Mouse (Mus musculus): ENCODE results near the gene Eps15l1. TPM values are rescaled to one million over a fixed set of nuclear protein-coding genes. Genes with fewer than 3 reads are reported as not detected.

The Eps15l1 gene
- total and polyA plus RNA-seq, 2 experiments from 2014 or later, result 45.5 to 66.0 TPM

- no peaks in the 10 kb centered on the region for H3K36me3 ChIP-seq (ENCODE audit: insufficient read depth, low read length)
- H3K4me3 ChIP-seq (ENCODE audit: low read length), result no peak overlapping the region
- H3K4me2 ChIP-seq (ENCODE audit: low read depth, low read length), result no peak overlapping the region
- H3K9ac ChIP-seq (replicated peaks; ENCODE audit: low read length), result no peak overlapping the region
- DNase-seq (ENCODE audit: low spot score) (no peak), ATAC-seq (no peak)
- TF ChIP-seq CTCF (IDR thresholded peaks at IDR 0.05; ENCODE audit: low read depth), result no peak
- no peaks in the 10 kb centered on the region for H3K27me3 ChIP-seq (ENCODE audit: insufficient read depth, low read length)
- peaks cover 14% of the 10 kb centered on the region for H3K4me1 ChIP-seq (ENCODE audit: insufficient read depth, low read length)
- WGBS, result 97% methylated on average over 4 of the region's 4 CpGs
- no peak overlapping the region for H3K27ac ChIP-seq
- H3K9me3 ChIP-seq (ENCODE audit: low read length), result no peaks in the 10 kb centered on the region
Observed at GRCm38 (mm10) chr8:72418073-72418472, 3.2 kb downstream of the Eps15l1 start.

- no peaks in the 10 kb centered on the region for H3K9me3 ChIP-seq (ENCODE audit: low read length)
- DNase-seq (ENCODE audit: low spot score) (no peak), ATAC-seq (no peak)
- no peak overlapping the region for H3K4me2 ChIP-seq (ENCODE audit: low read depth, low read length)
- 58% methylated on average over 2 of the region's 2 CpGs for WGBS
- H3K27me3 ChIP-seq (ENCODE audit: insufficient read depth, low read length), result no peaks in the 10 kb centered on the region
- H3K4me1 ChIP-seq (ENCODE audit: insufficient read depth, low read length), result peaks cover 14% of the 10 kb centered on the region
- no peak overlapping the region for H3K4me3 ChIP-seq (ENCODE audit: low read length)
- no peaks in the 10 kb centered on the region for H3K36me3 ChIP-seq (ENCODE audit: insufficient read depth, low read length)
- no peak overlapping the region for H3K9ac ChIP-seq (replicated peaks; ENCODE audit: low read length)
- no peak for TF ChIP-seq CTCF (IDR thresholded peaks at IDR 0.05; ENCODE audit: low read depth)
- H3K27ac ChIP-seq, result no peak overlapping the region
Observed at GRCm38 (mm10) chr8:72415252-72415651, 6.0 kb downstream of the Eps15l1 start.

- no peak for TF ChIP-seq CTCF (IDR thresholded peaks at IDR 0.05; ENCODE audit: low read depth)
Observed at GRCm38 (mm10) chr8:72413839-72414238, 7.4 kb downstream of the Eps15l1 start.

GRCm38 (mm10) chr8:72409443-72409842 is 11.8 kb downstream of the Eps15l1 start:
- ATAC-seq, result 0 out of 2 replicates have a peak, but pooled peaks have one; percentile 22
- 45% methylated on average over 3 of the region's 3 CpGs for WGBS
- DNase-seq (ENCODE audit: low spot score), result no peak

More at GRCm38 (mm10) chr8:72413839-72414238, 7.4 kb downstream of the Eps15l1 start:
- ATAC-seq (no peak), DNase-seq (ENCODE audit: low spot score) (no peak)
- H3K4me3 ChIP-seq (ENCODE audit: low read length), result no peak overlapping the region
- H3K9me3 ChIP-seq (ENCODE audit: low read length), result no peaks in the 10 kb centered on the region
- no peaks in the 10 kb centered on the region for H3K36me3 ChIP-seq (ENCODE audit: insufficient read depth, low read length)
- no peak overlapping the region for H3K27ac ChIP-seq
- peaks cover under 1% of the 10 kb centered on the region; the same call in 1 of the 2 replicates for H3K4me1 ChIP-seq (ENCODE audit: insufficient read depth, low read length)
- 94% methylated on average over 7 of the region's 7 CpGs for WGBS
- H3K27me3 ChIP-seq (ENCODE audit: insufficient read depth, low read length), result no peaks in the 10 kb centered on the region
- no peak overlapping the region for H3K9ac ChIP-seq (replicated peaks; ENCODE audit: low read length)
- no peak overlapping the region for H3K4me2 ChIP-seq (ENCODE audit: low read depth, low read length)

GRCm38 (mm10) chr8:72407878-72408277 is 13.4 kb downstream of the Eps15l1 start:
- ATAC-seq, result no peak
- no peaks in the 10 kb centered on the region for H3K4me1 ChIP-seq (ENCODE audit: insufficient read depth, low read length)
- WGBS, result 91% methylated on average over 1 of the region's 1 CpGs
- H3K9ac ChIP-seq (replicated peaks; ENCODE audit: low read length), result no peak overlapping the region
- no peak for DNase-seq (ENCODE audit: low spot score)
- no peak overlapping the region for H3K4me2 ChIP-seq (ENCODE audit: low read depth, low read length)
- H3K27me3 ChIP-seq (ENCODE audit: insufficient read depth, low read length), result no peaks in the 10 kb centered on the region
- H3K4me3 ChIP-seq (ENCODE audit: low read length), result no peak overlapping the region
- TF ChIP-seq CTCF (IDR thresholded peaks at IDR 0.05; ENCODE audit: low read depth), result no peak
- no peaks in the 10 kb centered on the region for H3K9me3 ChIP-seq (ENCODE audit: low read length)
- no peaks in the 10 kb centered on the region for H3K36me3 ChIP-seq (ENCODE audit: insufficient read depth, low read length)
- no peak overlapping the region for H3K27ac ChIP-seq

More at GRCm38 (mm10) chr8:72409443-72409842, 11.8 kb downstream of the Eps15l1 start:
- Histone ChIP-seq H3K9ac (replicated peaks; ENCODE audit: low read length) (no peak overlapping the region; the same call in 1 of the 2 replicates), H3K27ac (no peak overlapping the region), H3K9me3 (ENCODE audit: low read length) (no peaks in the 10 kb centered on the region), H3K36me3 (ENCODE audit: insufficient read depth, low read length) (no peaks in the 10 kb centered on the region), H3K4me2 (ENCODE audit: low read depth, low read length) (no peak overlapping the region), H3K27me3 (ENCODE audit: insufficient read depth, low read length) (no peaks in the 10 kb centered on the region), H3K4me1 (ENCODE audit: insufficient read depth, low read length) (no peaks in the 10 kb centered on the region), H3K4me3 (ENCODE audit: low read length) (no peak overlapping the region)
- TF ChIP-seq CTCF (IDR thresholded peaks at IDR 0.05; ENCODE audit: low read depth), result no peak

- WGBS, result 88% methylated on average over 3 of the region's 3 CpGs
- ATAC-seq (no peak), DNase-seq (ENCODE audit: low spot score) (no peak)
- no peak overlapping the region for H3K9ac ChIP-seq (replicated peaks; ENCODE audit: low read length)
- H3K4me2 ChIP-seq (ENCODE audit: low read depth, low read length), result no peak overlapping the region
- H3K4me3 ChIP-seq (ENCODE audit: low read length), result no peak overlapping the region
- no peaks in the 10 kb centered on the region for H3K27me3 ChIP-seq (ENCODE audit: insufficient read depth, low read length)
- H3K36me3 ChIP-seq (ENCODE audit: insufficient read depth, low read length), result peaks cover 12% of the 10 kb centered on the region
- TF ChIP-seq CTCF (IDR thresholded peaks at IDR 0.05; ENCODE audit: low read depth), result no peak
- H3K9me3 ChIP-seq (ENCODE audit: low read length), result no peaks in the 10 kb centered on the region
- no peaks in the 10 kb centered on the region for H3K4me1 ChIP-seq (ENCODE audit: insufficient read depth, low read length)
- H3K27ac ChIP-seq, result no peak overlapping the region
Observed at GRCm38 (mm10) chr8:72402981-72403380, 18.3 kb downstream of the Eps15l1 start.

- WGBS, result 88% methylated on average over 1 of the region's 1 CpGs
- no peak for TF ChIP-seq CTCF (IDR thresholded peaks at IDR 0.05; ENCODE audit: low read depth)
- H3K4me2 ChIP-seq (ENCODE audit: low read depth, low read length), result no peak overlapping the region
- no peaks in the 10 kb centered on the region for H3K4me1 ChIP-seq (ENCODE audit: insufficient read depth, low read length)
- H3K27ac ChIP-seq, result no peak overlapping the region
- no peak overlapping the region for H3K4me3 ChIP-seq (ENCODE audit: low read length)
- DNase-seq (ENCODE audit: low spot score) (no peak), ATAC-seq (no peak)
- peaks cover 15% of the 10 kb centered on the region for H3K36me3 ChIP-seq (ENCODE audit: insufficient read depth, low read length)
- no peaks in the 10 kb centered on the region for H3K9me3 ChIP-seq (ENCODE audit: low read length)
- no peaks in the 10 kb centered on the region for H3K27me3 ChIP-seq (ENCODE audit: insufficient read depth, low read length)
- no peak overlapping the region for H3K9ac ChIP-seq (replicated peaks; ENCODE audit: low read length)
Observed at GRCm38 (mm10) chr8:72401381-72401780, 19.9 kb downstream of the Eps15l1 start.
